Mouse (Mus musculus): ENCODE measurements at regions not wholly inside any gene's neighbourhood (a gene's known extent, or its start where the extent isn't known, plus 50 kb on each side); places are given as distances from the start of the nearest gene placed in this dataset.

DNA sequence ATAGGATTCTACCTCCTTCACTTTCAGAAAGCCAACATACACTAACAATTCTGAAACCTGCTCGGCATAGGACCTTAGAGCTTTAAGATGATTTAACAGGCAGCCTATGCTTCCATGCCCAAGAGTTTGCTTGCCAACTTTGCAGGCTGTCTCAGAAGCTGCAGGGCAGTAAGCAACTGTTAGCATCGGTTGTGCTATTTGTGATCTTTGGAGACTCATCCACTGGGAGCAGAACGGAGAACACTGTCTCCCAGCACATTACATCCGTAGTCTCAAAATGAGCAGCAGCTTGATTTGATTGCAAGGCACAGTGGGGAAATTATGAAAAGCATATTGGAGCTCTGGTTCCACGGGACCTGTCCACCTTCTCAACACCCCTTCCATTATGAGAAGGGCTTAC, 108.5 kb upstream of the Pter start:
- DNase-seq (ENCODE audit: extremely low spot score, low spot score): no peak

- DNase-seq (ENCODE audit: extremely low spot score, low spot score): no peak
These were observed 97.9 kb upstream of the Pter start for GRCm38 (mm10) chr2:12825902-12826301.

GRCm38 (mm10) chr2:12833579-12833978, 90.3 kb upstream of the Pter start:
- no peak for DNase-seq (ENCODE audit: extremely low spot score, low spot score)

DNA sequence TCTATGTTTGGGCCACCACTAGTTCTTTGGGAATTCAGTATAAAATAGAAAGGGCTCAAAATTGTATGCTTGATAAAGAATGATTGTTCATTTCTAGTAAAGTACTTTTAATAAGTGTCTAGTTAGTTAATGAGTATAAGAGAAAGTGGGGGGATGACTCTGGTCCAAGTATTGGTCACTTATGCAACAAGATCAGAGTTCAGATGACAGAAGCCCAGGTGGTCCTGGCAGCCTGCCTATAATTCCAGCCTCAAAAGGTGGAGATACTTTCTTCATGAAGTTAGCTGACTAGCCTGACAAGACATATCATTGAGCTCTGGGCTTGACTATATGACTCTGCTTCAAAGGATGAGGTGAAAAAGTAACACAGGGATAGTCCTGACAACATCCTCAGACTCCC, 57.3 kb upstream of the Pter start:
- DNase-seq (ENCODE audit: extremely low spot score, low spot score): no peak

- DNase-seq (ENCODE audit: extremely low spot score, low spot score): no peak
These were observed 55.1 kb upstream of the Pter start for GRCm38 (mm10) chr2:12868772-12869171.

Data from neural tube, embryonic 10.5 days (tissue).